Comparison of ENCODE assay signal across 19 mouse cellular contexts in genomic region chr15:62221024-62221819, GRCm38 (mm10).
DNase-seq lines count a peak whose midpoint lies in the region; ATAC-seq and TF ChIP-seq lines count a peak whose summit lies in the region.
"Had no signal": no experiment of that assay in that cellular context is flagged by ENCODE, and none has a peak within 500 bp of the region (broad histone marks: within the 10 kb centered on the region; RNA-seq: fewer than 3 reads in every experiment).

No protein-coding gene starts in this region.

- no peak overlapping the region for H3K4me2 ChIP-seq in stomach, embryonic 14.5 days (replicated peaks; ENCODE audit: low read depth, low read length)
- no peak overlapping the region for H3K4me2 ChIP-seq in stomach, postnatal 0 days (replicated peaks; ENCODE audit: low read depth)
- peak overlapping the region; percentile 60 for H3K4me2 ChIP-seq in liver, embryonic 15.5 days
- H3K4me2 ChIP-seq: embryonic facial prominence, embryonic 12.5 days; forebrain, embryonic 13.5 days; heart, embryonic 13.5 days; neural tube, embryonic 12.5 days had no signal

- H3K36me3 ChIP-seq in stomach, embryonic 14.5 days (ENCODE audit: control insufficient read depth, insufficient read depth, low read length): no peaks in the 10 kb centered on the region
- no peaks in the 10 kb centered on the region for H3K36me3 ChIP-seq in stomach, postnatal 0 days (ENCODE audit: control insufficient read depth, insufficient read depth, low read length)
- peaks cover 12% of the 10 kb centered on the region for H3K36me3 ChIP-seq in liver, embryonic 15.5 days (replicated peaks)
- H3K36me3 ChIP-seq in midbrain, embryonic 10.5 days: no peaks in the 10 kb centered on the region
- H3K36me3 ChIP-seq: embryonic facial prominence, embryonic 12.5 days; heart, embryonic 13.5 days; neural tube, embryonic 12.5 days had no signal

- no peaks in the 10 kb centered on the region for H3K27me3 ChIP-seq in stomach, embryonic 14.5 days (ENCODE audit: control insufficient read depth, insufficient read depth, low read length)
- no peaks in the 10 kb centered on the region for H3K27me3 ChIP-seq in stomach, postnatal 0 days (ENCODE audit: control insufficient read depth, insufficient read depth, low read length)
- no peaks in the 10 kb centered on the region for H3K27me3 ChIP-seq in liver, embryonic 15.5 days
- no peaks in the 10 kb centered on the region for H3K27me3 ChIP-seq in midbrain, embryonic 10.5 days (ENCODE audit: low read depth, poor library complexity, severe bottlenecking)
- H3K27me3 ChIP-seq: embryonic facial prominence, embryonic 12.5 days; forebrain, embryonic 13.5 days; neural tube, embryonic 12.5 days had no signal

- no peak for TF ChIP-seq CTCF in stomach, postnatal 0 days (IDR thresholded peaks at IDR 0.05; ENCODE audit: low read depth)

- DNase-seq in embryo, embryonic 10 days (ENCODE audit: low spot score): peak; percentile 18
- DNase-seq in embryo, embryonic 9.5 days (ENCODE audit: extremely low spot score): no peak
- DNase-seq in stomach, postnatal 0 days (ENCODE audit: low spot score): no peak
- DNase-seq in testis, postnatal 14 days (ENCODE audit: low spot score): no peak
- DNase-seq in left cerebral cortex, postnatal 25 days (ENCODE audit: low spot score in 2 of 2): no peak
- no peak for DNase-seq in midbrain, embryonic 10.5 days (ENCODE audit: low spot score)
- DNase-seq: adrenal gland, adult 8-10 months; cerebellum, postnatal 10 days; gastrocnemius, adult 2 months; kidney, adult 11 months; kidney, postnatal 4 days; layer of hippocampus, postnatal 36 days; right cerebral cortex, postnatal 4 days had no signal

- ATAC-seq in stomach, embryonic 14.5 days (ENCODE audit: insufficient number of reproducible peaks, insufficient read depth, low FRiP score, low read depth): peak; percentile 61; the same call in 1 of the 2 replicates
- no peak for ATAC-seq in stomach, postnatal 0 days (ENCODE audit: low FRiP score, low TSS enrichment)
- ATAC-seq in liver, embryonic 15.5 days (ENCODE audit: insufficient read depth): peak; percentile 90
- ATAC-seq: forebrain, embryonic 13.5 days had no signal

- WGBS in stomach, embryonic 14.5 days: 83% methylated on average over 8 of the region's 8 CpGs
- 84% methylated on average over 8 of the region's 8 CpGs for WGBS in stomach, postnatal 0 days
- 22% methylated on average over 8 of the region's 8 CpGs for WGBS in liver, embryonic 15.5 days (ENCODE audit: insufficient replicate concordance)
- 87% methylated on average over 8 of the region's 8 CpGs for WGBS in midbrain, embryonic 10.5 days

- no peak overlapping the region for H3K27ac ChIP-seq in stomach, embryonic 14.5 days (ENCODE audit: low read length)
- no peak overlapping the region for H3K27ac ChIP-seq in stomach, postnatal 0 days (replicated peaks)
- H3K27ac ChIP-seq in liver, embryonic 15.5 days (replicated peaks): peak overlapping the region; percentile 83
- no peak overlapping the region for H3K27ac ChIP-seq in midbrain, embryonic 10.5 days (replicated peaks)
- H3K27ac ChIP-seq: embryonic facial prominence, embryonic 12.5 days; forebrain, embryonic 13.5 days; gastrocnemius, adult 2 months; heart, embryonic 13.5 days; neural tube, embryonic 12.5 days had no signal

- TF ChIP-seq EP300 in stomach, postnatal 0 days (optimal IDR thresholded peaks at IDR 0.05): no peak

- no peak overlapping the region for H3K9ac ChIP-seq in stomach, embryonic 14.5 days (replicated peaks; ENCODE audit: low read depth, low read length)
- no peak overlapping the region for H3K9ac ChIP-seq in stomach, postnatal 0 days (ENCODE audit: low read length)
- peak overlapping the region; percentile 33 for H3K9ac ChIP-seq in liver, embryonic 15.5 days
- H3K9ac ChIP-seq: embryonic facial prominence, embryonic 12.5 days; forebrain, embryonic 13.5 days; heart, embryonic 13.5 days; neural tube, embryonic 12.5 days had no signal

- no peaks in the 10 kb centered on the region for H3K4me1 ChIP-seq in stomach, embryonic 14.5 days (ENCODE audit: control insufficient read depth, insufficient read depth, low read length)
- no peaks in the 10 kb centered on the region for H3K4me1 ChIP-seq in stomach, postnatal 0 days (replicated peaks; ENCODE audit: control insufficient read depth, insufficient read depth)
- peaks cover 60% of the 10 kb centered on the region for H3K4me1 ChIP-seq in liver, embryonic 15.5 days (replicated peaks)
- peaks cover 6% of the 10 kb centered on the region for H3K4me1 ChIP-seq in midbrain, embryonic 10.5 days
- H3K4me1 ChIP-seq: embryonic facial prominence, embryonic 12.5 days; forebrain, embryonic 13.5 days; neural tube, embryonic 12.5 days had no signal

- intact Hi-C loops in left cerebral cortex, postnatal 25 days (cut with DNase I): no loop called here

- no peaks in the 10 kb centered on the region for H3K9me3 ChIP-seq in stomach, embryonic 14.5 days (ENCODE audit: control insufficient read depth, low read depth, low read length)
- no peaks in the 10 kb centered on the region for H3K9me3 ChIP-seq in stomach, postnatal 0 days (ENCODE audit: control insufficient read depth, low read length)
- no peaks in the 10 kb centered on the region for H3K9me3 ChIP-seq in liver, embryonic 15.5 days (replicated peaks)
- no peaks in the 10 kb centered on the region for H3K9me3 ChIP-seq in midbrain, embryonic 10.5 days (replicated peaks)
- H3K9me3 ChIP-seq: embryonic facial prominence, embryonic 12.5 days; forebrain, embryonic 13.5 days; heart, embryonic 13.5 days; neural tube, embryonic 12.5 days had no signal

- no peak overlapping the region for H3K4me3 ChIP-seq in stomach, embryonic 14.5 days (ENCODE audit: low read depth, low read length)
- H3K4me3 ChIP-seq in stomach, postnatal 0 days (ENCODE audit: low read depth, low read length): no peak overlapping the region
- peak overlapping the region; percentile 12; the same call in 1 of the 2 replicates for H3K4me3 ChIP-seq in liver, embryonic 15.5 days (replicated peaks)
- no peak overlapping the region for H3K4me3 ChIP-seq in midbrain, embryonic 10.5 days
- H3K4me3 ChIP-seq: embryonic facial prominence, embryonic 12.5 days; forebrain, embryonic 13.5 days; gastrocnemius, adult 2 months; heart, embryonic 13.5 days; neural tube, embryonic 12.5 days had no signal
